Mouse (Mus musculus) effector memory CD4-positive, alpha-beta T cell, adult 5 months (primary cell): Measurements from ENCODE around the gene Olfr1467. TPM values are rescaled to one million over a fixed set of nuclear protein-coding genes. Genes with fewer than 3 reads are reported as not detected.

Source experiments
- polyA plus RNA-seq: library from polyadenylated mRNA; unstranded; fragments of 100-300 nt; shearing (Covaris generic); gene quantifications from one replicate; pipeline ENCODE4 v1.2.1, GENCODE M21; 2017

The Olfr1467 gene
- 0.14 TPM for polyA plus RNA-seq

DNA sequence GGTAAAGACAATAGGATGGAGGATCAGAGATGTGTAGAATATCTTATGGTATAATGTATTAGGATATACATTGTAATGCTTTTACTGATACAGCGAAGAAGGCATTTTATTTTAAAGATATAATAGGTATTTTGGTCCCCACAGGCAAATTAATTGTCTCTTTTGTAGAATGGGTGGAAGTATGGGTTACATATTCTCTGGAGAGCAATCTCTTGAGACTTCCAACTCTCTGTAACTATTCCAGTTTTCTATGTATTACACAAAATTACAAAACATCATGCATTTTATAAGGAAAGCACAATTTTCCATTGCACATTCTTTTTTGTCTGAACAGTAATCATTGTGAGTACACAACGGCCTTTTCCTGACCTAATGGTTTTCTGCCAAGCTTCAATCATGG lies at the start of gene Olfr1467:
Olfr1467 (plus strand) TSS at position 301 of the 400 bp plus-strand sequence.

DNA sequence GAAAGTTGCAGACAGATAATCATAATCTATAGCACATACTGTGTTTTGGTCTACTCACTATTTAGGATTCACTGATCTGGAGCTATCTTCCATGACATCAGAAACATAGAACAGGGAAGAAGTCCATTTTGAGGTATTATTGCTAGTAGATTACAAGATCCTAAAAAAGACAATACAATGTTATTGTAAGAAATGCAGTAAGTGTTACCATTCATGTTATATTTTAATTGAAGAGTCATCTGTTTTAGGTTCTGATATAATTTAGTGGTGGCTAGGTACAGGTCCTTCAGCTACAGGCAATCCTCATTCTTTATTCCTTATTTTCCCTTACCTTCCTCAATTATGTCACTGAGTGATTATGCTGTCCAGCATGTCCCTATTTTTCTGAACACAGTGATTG lies 46.6 kb upstream of the Olfr1467 start, which contains the start of gene Olfr1465:
Olfr1465 (minus strand) TSS at position 101 of the 400 bp plus-strand sequence.

DNA sequence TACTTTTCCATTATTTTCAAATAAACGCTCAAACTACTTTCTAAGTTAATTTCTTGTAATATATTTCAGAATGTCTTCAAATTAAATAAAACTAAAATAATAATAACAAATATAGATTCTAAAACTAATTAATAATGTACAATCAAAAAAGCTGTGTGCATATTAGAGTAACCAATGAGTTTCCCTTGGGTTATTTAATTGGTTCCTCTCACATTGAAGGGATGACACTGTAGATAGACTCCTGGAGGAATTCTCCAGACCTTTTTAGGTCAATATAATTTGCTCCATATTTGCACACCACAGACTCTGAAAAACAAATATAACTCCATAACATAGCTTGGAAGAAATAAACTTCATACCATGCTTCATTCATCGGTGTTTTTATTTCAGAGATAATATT lies 23.5 kb upstream of the Olfr1467 start, which contains the start of gene Olfr1466:
Olfr1466 (plus strand) TSS at position 301 of the 400 bp plus-strand sequence.

DNA sequence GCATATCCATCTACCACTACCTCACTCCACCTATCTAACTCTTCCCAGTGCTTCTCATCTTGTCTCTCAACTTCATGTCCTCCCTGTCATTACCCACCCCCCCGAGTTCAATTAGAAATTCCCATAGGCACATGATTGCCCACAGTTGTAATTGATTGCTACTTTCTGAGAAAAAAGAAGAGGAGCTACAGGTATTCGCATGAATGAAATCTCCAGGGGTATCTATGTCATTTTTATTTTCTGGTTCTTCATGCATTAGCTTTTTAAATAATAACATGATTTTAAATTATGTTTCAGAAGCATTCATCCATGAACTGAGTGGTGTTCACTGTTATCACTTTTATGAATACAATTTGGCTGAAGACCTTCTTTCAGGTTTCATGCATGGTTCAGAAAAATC lies 45.5 kb downstream of the Olfr1467 start, which contains the start of gene Olfr1469:
Olfr1469 (plus strand) TSS at position 301 of the 400 bp plus-strand sequence.

Other genes with a start within 250 kb of the Olfr1467 start
- gene Olfr1459, start 212.7 kb upstream of the Olfr1467 start, polyA plus RNA-seq, result not detected
- gene Olfr1461, start 199.2 kb upstream of the Olfr1467 start, polyA plus RNA-seq, result not detected
- gene Olfr1462, start 176.5 kb upstream of the Olfr1467 start, polyA plus RNA-seq, result not detected
- gene Olfr1463, start 130.9 kb upstream of the Olfr1467 start, polyA plus RNA-seq, result not detected
- not detected for gene Olfr1465, start 46.7 kb upstream of the Olfr1467 start, polyA plus RNA-seq
- gene Olfr1466, start 23.4 kb upstream of the Olfr1467 start, polyA plus RNA-seq, result not detected
- gene Olfr1469, start 45.6 kb downstream of the Olfr1467 start, polyA plus RNA-seq, result 0.26 TPM
- gene Olfr1471, start 81.2 kb downstream of the Olfr1467 start, polyA plus RNA-seq, result not detected
- gene Olfr1472, start 93.8 kb downstream of the Olfr1467 start, polyA plus RNA-seq, result 0.27 TPM
- gene Olfr1474, start 107.3 kb downstream of the Olfr1467 start, polyA plus RNA-seq, result not detected
- not detected for gene Olfr1475, start 118.0 kb downstream of the Olfr1467 start, polyA plus RNA-seq
- not detected for gene Olfr1477, start 138.3 kb downstream of the Olfr1467 start, polyA plus RNA-seq
- gene Olfr1480, start 165.7 kb downstream of the Olfr1467 start, polyA plus RNA-seq, result not detected
- gene Olfr1484, start 221.3 kb downstream of the Olfr1467 start, polyA plus RNA-seq, result not detected